Mouse (Mus musculus): ENCODE results near the gene Fbxo28. TPM values are rescaled to one million over a fixed set of nuclear protein-coding genes. Genes with fewer than 3 reads are reported as not detected.

Gene Fbxo28
- polyA plus RNA-seq, 1 experiment from 2014 or later, result 11.5 TPM

DNA sequence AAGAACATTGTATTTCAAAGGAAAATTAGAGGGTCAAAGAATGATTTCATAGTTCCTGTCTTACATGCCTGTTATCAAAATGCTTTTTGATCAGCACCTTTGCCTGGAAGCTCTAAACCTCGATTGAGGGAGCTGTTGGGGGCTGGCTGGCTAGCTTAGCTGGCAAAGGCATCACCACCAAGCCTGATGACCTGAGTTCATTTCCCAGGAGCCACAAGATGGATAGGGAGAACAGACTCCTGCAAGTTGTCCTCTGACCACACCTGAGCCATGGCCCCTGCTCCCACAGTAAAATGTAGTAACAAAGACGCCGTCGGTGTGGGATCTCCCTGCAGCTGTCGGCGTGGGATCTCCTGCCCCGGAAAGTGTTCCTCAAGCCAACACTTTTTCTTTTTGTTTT is 35.4 kb upstream of the Fbxo28 start:
- Histone ChIP-seq H3K4me2 (ENCODE audit: low read depth, low read length) (no peak overlapping the region), H3K27ac (ENCODE audit: low read length) (no peak overlapping the region), H3K9me3 (ENCODE audit: control insufficient read depth, low read length) (no peaks in the 10 kb centered on the region), H3K9ac (ENCODE audit: low read depth, low read length) (no peak overlapping the region), H3K4me3 (ENCODE audit: low read length) (no peak overlapping the region), H3K27me3 (replicated peaks; ENCODE audit: control insufficient read depth, insufficient read depth, low read length) (no peaks in the 10 kb centered on the region), H3K4me1 (ENCODE audit: control insufficient read depth, insufficient read depth, low read length) (no peaks in the 10 kb centered on the region), H3K36me3 (ENCODE audit: control insufficient read depth, insufficient read depth, low read length) (no peaks in the 10 kb centered on the region)
- no peak for ATAC-seq
- 92% methylated on average over 7 of the region's 7 CpGs for WGBS

DNA sequence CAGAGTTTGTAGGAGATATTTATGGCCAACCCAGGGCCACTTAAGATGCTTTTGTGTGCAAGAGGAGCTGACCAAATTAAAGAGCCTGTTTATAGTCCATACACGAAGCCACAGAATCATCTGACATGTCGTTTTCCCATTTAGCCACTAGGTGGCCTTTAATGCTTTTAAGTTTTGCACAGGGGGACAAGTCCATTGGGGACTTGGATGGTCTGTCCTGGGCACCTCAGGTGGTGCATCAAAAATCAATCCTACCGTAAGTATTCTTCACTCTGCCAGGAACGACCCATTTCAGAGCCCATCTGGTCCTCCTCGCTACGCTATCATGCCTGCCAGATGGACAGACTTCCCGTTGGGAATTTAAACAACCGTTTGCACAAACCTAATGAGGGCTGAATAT is 34.8 kb upstream of the Fbxo28 start:
- 27% methylated on average over 8 of the region's 8 CpGs for WGBS
- H3K27me3 ChIP-seq (replicated peaks; ENCODE audit: control insufficient read depth, insufficient read depth, low read length), result no peaks in the 10 kb centered on the region
- no peak overlapping the region for H3K9ac ChIP-seq (ENCODE audit: low read depth, low read length)
- H3K9me3 ChIP-seq (ENCODE audit: control insufficient read depth, low read length), result no peaks in the 10 kb centered on the region
- H3K36me3 ChIP-seq (ENCODE audit: control insufficient read depth, insufficient read depth, low read length), result no peaks in the 10 kb centered on the region
- H3K4me1 ChIP-seq (ENCODE audit: control insufficient read depth, insufficient read depth, low read length), result no peaks in the 10 kb centered on the region
- ATAC-seq, result no peak
- no peak overlapping the region for H3K4me3 ChIP-seq (ENCODE audit: low read length)
- no peak overlapping the region for H3K4me2 ChIP-seq (ENCODE audit: low read depth, low read length)
- no peak overlapping the region for H3K27ac ChIP-seq (ENCODE audit: low read length)

DNA sequence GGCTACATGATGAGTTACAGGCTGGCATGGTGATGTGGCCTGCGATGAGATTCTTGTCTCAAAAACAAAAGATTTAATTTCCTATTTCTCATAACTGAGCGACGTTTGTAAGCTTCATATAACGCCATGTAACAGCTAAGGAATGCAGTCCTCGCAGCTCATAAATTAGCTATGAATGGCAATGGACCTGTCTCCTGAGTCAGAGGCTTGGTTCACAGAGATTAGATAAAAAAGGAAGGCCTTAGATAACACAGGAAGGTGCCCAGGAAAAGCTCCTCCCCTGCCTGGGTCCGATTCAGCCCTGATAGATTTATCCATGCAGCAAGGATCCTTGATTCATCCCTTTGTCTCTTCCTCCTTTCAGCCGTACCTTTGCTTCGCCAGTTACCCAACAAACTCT is 30.5 kb upstream of the Fbxo28 start:
- Histone ChIP-seq H3K36me3 (ENCODE audit: control insufficient read depth, insufficient read depth, low read length) (no peaks in the 10 kb centered on the region), H3K9ac (ENCODE audit: low read depth, low read length) (no peak overlapping the region), H3K9me3 (ENCODE audit: control insufficient read depth, low read length) (no peaks in the 10 kb centered on the region), H3K4me2 (ENCODE audit: low read depth, low read length) (no peak overlapping the region), H3K4me3 (ENCODE audit: low read length) (no peak overlapping the region), H3K27me3 (replicated peaks; ENCODE audit: control insufficient read depth, insufficient read depth, low read length) (no peaks in the 10 kb centered on the region), H3K4me1 (ENCODE audit: control insufficient read depth, insufficient read depth, low read length) (no peaks in the 10 kb centered on the region; the same call in 1 of the 2 replicates), H3K27ac (ENCODE audit: low read length) (no peak overlapping the region)
- 63% methylated on average over 8 of the region's 8 CpGs for WGBS
- ATAC-seq, result peak; percentile 71; the same call in 1 of the 2 replicates

DNA sequence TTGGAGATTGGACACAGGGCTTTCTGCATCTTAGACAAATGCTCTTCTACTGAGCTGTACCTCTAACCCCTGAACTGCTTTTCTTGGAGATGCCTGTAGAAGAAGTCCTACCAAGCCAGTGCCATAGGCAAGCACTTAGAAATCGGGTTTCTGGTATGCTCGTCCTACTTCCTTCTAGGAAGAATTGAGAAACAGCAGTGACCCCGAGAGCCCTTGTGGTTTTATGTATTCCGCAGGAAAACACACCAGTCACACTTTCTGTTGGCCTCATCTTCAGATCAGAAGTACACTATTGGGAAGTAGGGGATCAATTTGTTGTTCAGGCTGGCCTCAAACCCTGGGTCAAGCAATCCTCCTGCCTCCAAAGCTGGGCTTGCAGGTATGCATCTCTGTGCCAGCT is 28.0 kb upstream of the Fbxo28 start:
- Histone ChIP-seq H3K9me3 (ENCODE audit: control insufficient read depth, low read length) (no peaks in the 10 kb centered on the region), H3K4me3 (ENCODE audit: low read length) (no peak overlapping the region), H3K4me2 (ENCODE audit: low read depth, low read length) (no peak overlapping the region), H3K27me3 (replicated peaks; ENCODE audit: control insufficient read depth, insufficient read depth, low read length) (no peaks in the 10 kb centered on the region), H3K36me3 (ENCODE audit: control insufficient read depth, insufficient read depth, low read length) (no peaks in the 10 kb centered on the region), H3K9ac (ENCODE audit: low read depth, low read length) (no peak overlapping the region), H3K27ac (ENCODE audit: low read length) (no peak overlapping the region), H3K4me1 (ENCODE audit: control insufficient read depth, insufficient read depth, low read length) (no peaks in the 10 kb centered on the region; the same call in 1 of the 2 replicates)
- 71% methylated on average over 4 of the region's 4 CpGs for WGBS
- no peak for ATAC-seq

GRCm38 (mm10) chr1:182368782-182369181 is 27.4 kb upstream of the Fbxo28 start:
- H3K4me1 ChIP-seq (ENCODE audit: control insufficient read depth, insufficient read depth, low read length), result no peaks in the 10 kb centered on the region; the same call in 1 of the 2 replicates
- 52% methylated on average over 8 of the region's 8 CpGs for WGBS
- no peak overlapping the region for H3K4me3 ChIP-seq (ENCODE audit: low read length)
- ATAC-seq, result no peak
- no peak overlapping the region for H3K9ac ChIP-seq (ENCODE audit: low read depth, low read length)
- no peak overlapping the region for H3K27ac ChIP-seq (ENCODE audit: low read length)
- H3K4me2 ChIP-seq (ENCODE audit: low read depth, low read length), result no peak overlapping the region
- no peaks in the 10 kb centered on the region for H3K27me3 ChIP-seq (replicated peaks; ENCODE audit: control insufficient read depth, insufficient read depth, low read length)
- H3K9me3 ChIP-seq (ENCODE audit: control insufficient read depth, low read length), result no peaks in the 10 kb centered on the region
- H3K36me3 ChIP-seq (ENCODE audit: control insufficient read depth, insufficient read depth, low read length), result no peaks in the 10 kb centered on the region

DNA sequence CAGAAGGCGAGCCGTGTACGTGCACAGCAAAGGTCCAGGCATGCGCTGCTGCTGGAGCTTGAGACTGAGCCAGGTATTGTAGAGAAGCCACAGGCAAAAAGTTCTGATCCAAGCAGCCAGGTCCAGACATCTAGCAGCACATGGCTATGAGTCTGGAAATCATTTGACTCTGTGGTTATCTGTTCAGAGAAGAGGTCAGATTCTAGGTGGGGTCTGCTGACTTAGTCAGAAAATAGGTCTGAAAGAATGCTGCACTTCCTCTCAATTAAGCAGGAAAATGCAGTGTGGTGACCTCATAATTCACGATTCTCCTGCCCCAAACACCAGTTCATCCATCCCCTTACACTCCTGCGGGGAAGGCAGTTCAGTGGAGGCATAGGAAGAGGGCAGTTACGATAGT is 26.9 kb upstream of the Fbxo28 start:
- H3K27ac ChIP-seq (ENCODE audit: low read length), result no peak overlapping the region
- no peaks in the 10 kb centered on the region; the same call in 1 of the 2 replicates for H3K4me1 ChIP-seq (ENCODE audit: control insufficient read depth, insufficient read depth, low read length)
- no peak overlapping the region for H3K9ac ChIP-seq (ENCODE audit: low read depth, low read length)
- H3K27me3 ChIP-seq (replicated peaks; ENCODE audit: control insufficient read depth, insufficient read depth, low read length), result no peaks in the 10 kb centered on the region
- H3K4me2 ChIP-seq (ENCODE audit: low read depth, low read length), result no peak overlapping the region; the same call in 1 of the 2 replicates
- no peaks in the 10 kb centered on the region for H3K36me3 ChIP-seq (ENCODE audit: control insufficient read depth, insufficient read depth, low read length)
- H3K9me3 ChIP-seq (ENCODE audit: control insufficient read depth, low read length), result no peaks in the 10 kb centered on the region
- WGBS, result 65% methylated on average over 7 of the region's 7 CpGs
- ATAC-seq, result peak; percentile 42
- H3K4me3 ChIP-seq (ENCODE audit: low read length), result no peak overlapping the region

- Histone ChIP-seq H3K27ac (ENCODE audit: low read length) (no peak overlapping the region), H3K9ac (ENCODE audit: low read depth, low read length) (no peak overlapping the region), H3K9me3 (ENCODE audit: control insufficient read depth, low read length) (no peaks in the 10 kb centered on the region), H3K27me3 (replicated peaks; ENCODE audit: control insufficient read depth, insufficient read depth, low read length) (no peaks in the 10 kb centered on the region), H3K4me3 (ENCODE audit: low read length) (no peak overlapping the region), H3K4me2 (ENCODE audit: low read depth, low read length) (no peak overlapping the region), H3K36me3 (ENCODE audit: control insufficient read depth, insufficient read depth, low read length) (no peaks in the 10 kb centered on the region), H3K4me1 (ENCODE audit: control insufficient read depth, insufficient read depth, low read length) (no peaks in the 10 kb centered on the region; the same call in 1 of the 2 replicates)
- ATAC-seq, result no peak
- 72% methylated on average over 12 of the region's 12 CpGs for WGBS
Observed at GRCm38 (mm10) chr1:182363683-182364404, 22.4 kb upstream of the Fbxo28 start.

- no peaks in the 10 kb centered on the region for H3K9me3 ChIP-seq (ENCODE audit: control insufficient read depth, low read length)
- no peaks in the 10 kb centered on the region for H3K27me3 ChIP-seq (replicated peaks; ENCODE audit: control insufficient read depth, insufficient read depth, low read length)
- H3K9ac ChIP-seq (ENCODE audit: low read depth, low read length), result no peak overlapping the region
- no peak overlapping the region for H3K4me3 ChIP-seq (ENCODE audit: low read length)
- H3K4me2 ChIP-seq (ENCODE audit: low read depth, low read length), result no peak overlapping the region
- no peaks in the 10 kb centered on the region for H3K36me3 ChIP-seq (ENCODE audit: control insufficient read depth, insufficient read depth, low read length)
- no peak for ATAC-seq
- H3K27ac ChIP-seq (ENCODE audit: low read length), result no peak overlapping the region
- H3K4me1 ChIP-seq (ENCODE audit: control insufficient read depth, insufficient read depth, low read length), result no peaks in the 10 kb centered on the region
- WGBS, result 87% methylated on average over 5 of the region's 5 CpGs
Observed at GRCm38 (mm10) chr1:182362703-182363102, 21.3 kb upstream of the Fbxo28 start.

DNA sequence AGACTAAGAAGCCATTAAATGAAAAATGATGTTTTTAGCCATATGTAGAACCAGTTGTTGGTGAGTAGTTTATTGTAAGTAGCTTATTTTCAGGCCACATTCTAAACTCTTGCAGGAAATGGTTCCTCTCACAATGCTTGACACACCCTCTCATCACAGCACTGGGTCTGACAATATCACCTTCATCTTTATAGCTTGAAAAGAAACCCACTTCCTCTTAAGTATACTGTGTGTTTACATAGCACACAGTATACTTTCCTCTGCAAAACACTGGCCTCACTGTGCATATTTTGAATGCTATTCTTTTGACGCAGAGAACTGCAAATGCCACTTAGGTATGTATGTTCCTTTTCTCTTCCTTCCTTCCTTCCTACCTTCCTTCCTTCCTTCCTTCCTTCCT is 16.7 kb upstream of the Fbxo28 start:
- Histone ChIP-seq H3K9me3 (ENCODE audit: control insufficient read depth, low read length) (no peaks in the 10 kb centered on the region), H3K4me3 (ENCODE audit: low read length) (no peak overlapping the region), H3K36me3 (ENCODE audit: control insufficient read depth, insufficient read depth, low read length) (no peaks in the 10 kb centered on the region), H3K4me1 (ENCODE audit: control insufficient read depth, insufficient read depth, low read length) (no peaks in the 10 kb centered on the region), H3K27ac (ENCODE audit: low read length) (no peak overlapping the region), H3K27me3 (replicated peaks; ENCODE audit: control insufficient read depth, insufficient read depth, low read length) (no peaks in the 10 kb centered on the region), H3K4me2 (ENCODE audit: low read depth, low read length) (no peak overlapping the region), H3K9ac (ENCODE audit: low read depth, low read length) (no peak overlapping the region)
- 49% methylated on average over 1 of the region's 1 CpGs for WGBS
- peak; percentile 80 for ATAC-seq
